Mouse (Mus musculus): ENCODE data around the gene Cyfip2. TPM values are rescaled to one million over a fixed set of nuclear protein-coding genes. Genes with fewer than 3 reads are reported as not detected.

The Cyfip2 gene
- total RNA-seq, 2 experiments from 2014 or later, result 84.0 to 88.8 TPM

GRCm38 (mm10) chr11:46236976-46237375 lies 75.7 kb downstream of the Cyfip2 start:
- DNase-seq, result peak; percentile 83 to 88

- no peak for DNase-seq
These were observed 77.3 kb downstream of the Cyfip2 start, which contains the start of gene Fndc9 for GRCm38 (mm10) chr11:46235334-46235733. TSS of gene Fndc9 (plus strand) at chr11:46235531.

GRCm38 (mm10) chr11:46233966-46234365 lies 78.7 kb downstream of the Cyfip2 start:
- no peak for DNase-seq

GRCm38 (mm10) chr11:46232803-46233202 lies 79.9 kb downstream of the Cyfip2 start:
- DNase-seq, result peak in 1 of 2 experiments; percentile 14

GRCm38 (mm10) chr11:46230184-46230583 lies 82.5 kb downstream of the Cyfip2 start:
- DNase-seq, result no peak

- DNase-seq, result no peak
These were observed 87.3 kb downstream of the Cyfip2 start for GRCm38 (mm10) chr11:46225345-46225744.

GRCm38 (mm10) chr11:46223575-46223974 lies 89.1 kb downstream of the Cyfip2 start:
- no peak for DNase-seq

- no peak for DNase-seq
These were observed 92.4 kb downstream of the Cyfip2 start for GRCm38 (mm10) chr11:46220211-46220610.

GRCm38 (mm10) chr11:46219380-46219779 lies 93.3 kb downstream of the Cyfip2 start:
- no peak for DNase-seq

GRCm38 (mm10) chr11:46218584-46218983 lies 94.1 kb downstream of the Cyfip2 start:
- DNase-seq, result no peak

GRCm38 (mm10) chr11:46217686-46218085 lies 95.0 kb downstream of the Cyfip2 start:
- no peak for DNase-seq

GRCm38 (mm10) chr11:46216669-46217068 lies 96.0 kb downstream of the Cyfip2 start:
- DNase-seq, result peak; percentile 24 to 39

- DNase-seq, result peak; percentile 51 to 61
These were observed 97.3 kb downstream of the Cyfip2 start for GRCm38 (mm10) chr11:46215354-46215753.

- DNase-seq, result no peak
These were observed 98.1 kb downstream of the Cyfip2 start for GRCm38 (mm10) chr11:46214368-46215230.

- no peak for DNase-seq
These were observed 98.8 kb downstream of the Cyfip2 start for GRCm38 (mm10) chr11:46213844-46214243.

- no peak for DNase-seq
These were observed 100.8 kb downstream of the Cyfip2 start for GRCm38 (mm10) chr11:46211858-46212257.

GRCm38 (mm10) chr11:46209884-46210283 lies 102.8 kb downstream of the Cyfip2 start:
- no peak for DNase-seq

- no peak for DNase-seq
These were observed 106.8 kb downstream of the Cyfip2 start for GRCm38 (mm10) chr11:46205639-46206409.

GRCm38 (mm10) chr11:46204841-46205240 lies 107.8 kb downstream of the Cyfip2 start:
- no peak for DNase-seq

GRCm38 (mm10) chr11:46202547-46202887 lies 110.1 kb downstream of the Cyfip2 start:
- no peak for DNase-seq

GRCm38 (mm10) chr11:46201636-46202546 lies 110.8 kb downstream of the Cyfip2 start:
- DNase-seq, result no peak

GRCm38 (mm10) chr11:46200664-46201063 lies 112.0 kb downstream of the Cyfip2 start:
- DNase-seq, result peak in 1 of 2 experiments; percentile 15
